Mouse (Mus musculus): ENCODE results near the gene Tmem52.
"Not testable (repeated sequence)": the region's sequence is repeated elsewhere in the genome, so short reads cannot be mapped to it uniquely, and the experiment has no call there.

The Tmem52 gene

DNA sequence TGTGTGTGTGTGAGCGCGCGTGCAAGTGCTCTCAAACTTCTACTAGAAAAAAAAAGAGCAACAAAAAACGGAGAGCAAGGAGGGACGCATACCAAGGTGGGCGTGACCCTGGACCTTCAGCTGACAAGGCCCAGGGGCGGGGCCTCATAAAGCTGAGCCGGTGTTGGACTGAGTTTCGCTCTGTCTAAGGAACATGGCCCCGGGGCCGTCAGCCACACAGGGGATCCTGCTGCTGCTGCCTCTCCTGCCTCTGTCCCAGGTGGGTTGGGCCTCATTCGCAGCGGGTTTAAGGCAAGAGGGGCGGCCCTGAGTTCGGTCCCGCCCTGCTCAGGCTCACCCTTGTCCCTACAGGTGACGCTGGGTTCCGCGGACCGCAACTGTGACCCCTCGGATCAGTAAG is at the start of gene Tmem52:
Gene Tmem52, plus strand, starts transcription at position 163 of the 400 bp plus-strand sequence.
- DNase-seq (ENCODE audit: low read depth, low spot score) = peak; percentile 77

DNA sequence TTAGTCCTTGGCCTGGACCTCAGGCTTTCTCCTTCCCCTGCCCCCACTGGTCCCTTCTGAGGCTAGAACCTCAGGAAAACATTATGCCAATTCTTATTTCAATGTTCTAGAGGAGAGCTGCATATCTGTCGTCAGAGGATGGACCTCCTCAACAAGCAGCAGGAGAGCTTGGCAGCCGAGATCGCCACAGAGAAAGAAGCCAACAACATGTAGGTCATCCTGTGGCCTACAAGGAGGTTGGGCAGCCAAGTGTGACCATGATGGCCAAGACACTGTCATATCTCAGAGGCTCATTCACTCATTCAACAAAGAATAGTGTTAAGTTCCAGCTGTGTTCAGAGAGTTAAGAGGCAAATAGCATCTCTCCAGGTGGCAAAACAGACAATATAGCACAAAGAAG is 48.8 kb upstream of the Tmem52 start:
- no peak for DNase-seq (ENCODE audit: low read depth, low spot score)

- not testable (repeated sequence) for DNase-seq (ENCODE audit: low read depth, low spot score)
Observed at GRCm38 (mm10) chr4:155421412-155422370, 47.2 kb upstream of the Tmem52 start.

DNA sequence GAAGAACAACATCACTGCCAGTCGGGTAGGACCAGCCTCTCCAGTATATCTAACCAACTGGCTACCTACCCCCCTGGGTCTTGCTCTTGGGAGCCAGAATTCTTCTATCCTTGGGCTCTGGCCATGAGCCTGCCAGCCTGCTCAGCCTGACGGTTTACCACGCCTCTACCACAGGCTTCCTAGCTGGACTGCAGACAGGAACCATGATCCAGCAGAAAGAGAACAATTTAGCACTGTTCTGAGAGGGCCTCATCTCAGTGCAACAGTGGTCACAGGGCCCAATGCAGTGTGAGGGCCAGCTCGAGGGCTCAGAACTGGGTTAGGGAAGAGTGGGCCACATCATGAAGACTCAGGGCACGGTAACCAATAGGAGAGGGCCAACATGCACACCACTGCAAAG is 44.9 kb upstream of the Tmem52 start:
- no peak for DNase-seq (ENCODE audit: low read depth, low spot score)

DNA sequence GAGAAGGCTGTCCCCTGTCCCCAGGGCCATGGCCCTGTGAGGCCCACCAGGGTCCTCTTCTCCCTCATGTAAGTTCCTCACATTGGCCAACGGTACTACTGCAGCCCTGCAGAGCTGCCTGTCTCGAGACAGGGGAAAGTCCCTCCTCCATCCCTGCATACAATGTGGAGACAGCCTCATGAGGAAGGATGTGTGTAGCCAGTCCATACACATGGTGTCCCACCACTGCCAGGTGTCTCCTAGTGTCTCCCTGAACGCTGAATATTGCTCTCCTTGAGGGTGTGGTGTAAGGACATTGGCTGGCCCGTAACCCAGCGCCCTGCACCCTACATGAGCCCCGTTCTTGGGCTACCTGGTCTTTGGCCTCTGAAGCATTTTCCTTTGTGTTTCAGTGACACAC is 42.6 kb upstream of the Tmem52 start:
- no peak for DNase-seq (ENCODE audit: low read depth, low spot score)

DNA sequence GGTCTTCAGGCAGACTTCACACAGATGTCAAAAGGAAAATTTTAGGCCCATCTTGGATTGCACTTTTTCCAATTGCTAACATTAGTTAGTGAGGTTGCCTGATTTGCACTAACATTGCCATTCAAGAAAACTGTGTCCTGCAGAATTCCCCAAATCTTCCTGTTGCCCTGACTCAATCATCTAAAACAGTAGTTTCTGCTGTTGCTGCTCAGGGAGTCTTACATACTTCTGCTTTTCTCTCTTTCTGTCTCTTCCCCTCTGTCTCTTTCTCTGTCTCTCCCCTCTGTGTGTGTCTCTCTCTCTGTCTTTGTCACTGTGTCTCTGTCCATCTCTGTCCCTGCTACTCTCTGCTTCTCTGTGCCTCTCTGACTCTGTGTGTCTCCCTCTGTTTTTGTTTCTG is 40.5 kb upstream of the Tmem52 start:
- no peak for DNase-seq (ENCODE audit: low read depth, low spot score)

DNA sequence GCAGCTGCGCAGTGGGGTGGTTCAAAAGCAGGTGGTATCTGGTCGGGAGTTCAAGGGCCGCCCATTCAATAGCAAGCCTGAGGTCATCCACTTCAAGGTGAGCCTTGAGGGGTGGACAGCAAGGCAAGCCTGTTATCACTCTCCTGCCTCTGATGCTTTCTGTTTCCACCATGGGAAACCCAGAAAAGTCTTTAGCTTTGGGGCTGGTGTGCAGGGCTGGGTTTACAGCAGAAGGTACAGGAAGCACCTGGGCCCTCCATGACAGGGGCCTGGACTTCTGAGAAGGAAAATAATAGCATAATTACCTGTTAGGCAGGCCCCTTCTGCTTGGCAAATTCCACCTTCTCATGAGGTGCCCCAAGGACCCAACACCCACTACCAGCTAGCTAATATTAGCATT is 39.7 kb upstream of the Tmem52 start:
- DNase-seq (ENCODE audit: low read depth, low spot score) = no peak

GRCm38 (mm10) chr4:155432358-155432757 is 36.6 kb upstream of the Tmem52 start:
- no peak for DNase-seq (ENCODE audit: low read depth, low spot score)

DNA sequence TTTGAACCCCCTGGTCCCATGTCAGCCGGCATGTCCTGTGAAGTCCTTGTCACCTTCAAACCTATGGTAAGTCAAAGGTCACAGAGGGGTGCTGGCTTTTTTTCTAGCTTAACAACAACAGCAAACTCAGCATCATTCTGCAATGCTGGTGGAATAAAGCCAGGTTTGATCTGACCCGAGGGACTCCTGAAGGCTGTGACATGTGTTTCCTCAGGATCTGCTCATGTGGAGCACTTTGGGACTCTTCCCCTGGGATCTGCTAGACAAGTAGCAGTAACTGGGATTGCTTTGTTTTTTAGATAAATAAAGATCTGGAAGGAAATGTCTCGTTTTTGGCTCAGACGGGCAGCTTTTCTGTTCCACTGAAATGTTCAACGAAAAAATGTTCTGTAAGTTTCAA is 34.9 kb upstream of the Tmem52 start:
- DNase-seq (ENCODE audit: low read depth, low spot score) = no peak

DNA sequence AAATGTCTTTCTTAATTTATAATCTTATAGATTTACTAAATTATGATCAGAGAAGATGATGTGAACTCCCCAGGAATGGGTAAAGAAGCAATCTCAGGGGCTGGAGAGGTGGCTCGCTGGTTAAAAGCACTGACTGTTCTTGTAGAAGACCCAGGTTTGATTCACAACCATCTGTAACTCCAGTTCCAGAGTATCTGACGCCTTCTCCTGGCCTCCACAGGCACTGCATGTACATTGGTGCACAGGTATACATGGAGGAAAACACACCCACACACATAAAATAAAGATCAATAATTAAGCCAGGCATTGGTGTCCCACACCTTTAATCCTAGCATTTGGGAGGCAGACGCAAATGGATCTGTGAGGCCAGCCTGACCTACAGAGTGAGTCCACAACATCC is 26.1 kb upstream of the Tmem52 start:
- DNase-seq (ENCODE audit: low read depth, low spot score) = no peak

DNA sequence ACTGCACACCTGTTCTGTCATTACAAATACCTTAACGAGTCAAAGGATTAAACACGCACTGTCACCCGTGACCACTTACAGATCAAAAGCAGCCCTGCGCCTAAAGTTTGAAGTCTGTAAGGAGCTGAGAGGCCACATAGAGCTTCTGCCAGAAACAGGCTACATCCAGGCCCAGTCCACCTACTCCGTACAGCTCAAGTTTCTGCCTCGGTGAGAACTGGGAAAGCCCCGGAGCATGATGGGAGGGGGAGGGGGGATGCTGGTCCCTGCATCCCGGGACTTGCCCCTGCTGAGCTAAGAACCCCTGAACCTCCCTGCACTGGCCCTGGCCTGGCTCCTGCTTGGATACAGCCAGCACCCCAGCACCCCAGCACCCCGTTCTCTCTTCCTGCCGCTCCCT is 17.3 kb upstream of the Tmem52 start:
- no peak for DNase-seq (ENCODE audit: low read depth, low spot score)

DNA sequence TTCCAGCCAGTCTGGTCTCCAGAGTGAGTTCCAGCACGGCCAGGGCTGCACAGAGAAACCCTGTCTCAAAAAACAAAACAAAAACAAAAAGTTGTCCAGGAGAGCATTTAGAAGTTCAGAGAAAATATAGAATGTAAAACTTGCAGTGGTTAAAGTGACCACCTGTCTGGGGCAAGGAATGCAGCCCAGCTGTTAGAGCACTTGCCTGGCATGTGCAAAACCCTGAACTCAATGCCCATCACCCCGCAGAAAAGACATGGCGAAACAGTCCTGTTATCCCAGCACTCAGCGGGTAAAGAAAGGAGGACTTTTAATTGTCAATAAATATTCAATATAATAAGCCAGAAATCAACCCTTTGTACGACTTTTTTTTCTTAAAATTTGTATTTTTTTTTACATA is 10.3 kb upstream of the Tmem52 start:
- no peak for DNase-seq (ENCODE audit: low read depth, low spot score)

DNA sequence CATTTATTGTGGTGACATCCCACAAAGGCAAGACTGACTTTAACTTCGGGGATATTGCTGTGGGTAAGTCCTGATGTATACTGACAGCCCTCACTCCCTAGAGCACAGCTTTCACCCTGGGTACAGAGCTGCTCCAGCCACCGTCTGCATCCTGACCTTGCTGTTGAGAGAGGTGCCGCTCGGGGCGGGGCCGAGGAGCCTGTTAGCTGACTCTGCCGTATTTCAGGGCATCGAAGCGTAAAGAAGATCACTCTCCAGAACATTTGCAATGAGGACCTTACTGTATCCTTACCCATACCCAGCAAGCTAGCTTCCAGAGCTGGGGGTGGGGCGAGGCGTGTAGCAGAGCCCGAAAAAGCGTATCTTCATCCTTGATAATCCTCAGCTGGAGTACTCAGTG is 5.9 kb upstream of the Tmem52 start:
- no peak for DNase-seq (ENCODE audit: low read depth, low spot score)

GRCm38 (mm10) chr4:155463611-155464010 is 5.3 kb upstream of the Tmem52 start:
- DNase-seq (ENCODE audit: low read depth, low spot score) = no peak

- DNase-seq (ENCODE audit: low read depth, low spot score) = no peak
Observed at GRCm38 (mm10) chr4:155464061-155464460, 4.9 kb upstream of the Tmem52 start.

DNA sequence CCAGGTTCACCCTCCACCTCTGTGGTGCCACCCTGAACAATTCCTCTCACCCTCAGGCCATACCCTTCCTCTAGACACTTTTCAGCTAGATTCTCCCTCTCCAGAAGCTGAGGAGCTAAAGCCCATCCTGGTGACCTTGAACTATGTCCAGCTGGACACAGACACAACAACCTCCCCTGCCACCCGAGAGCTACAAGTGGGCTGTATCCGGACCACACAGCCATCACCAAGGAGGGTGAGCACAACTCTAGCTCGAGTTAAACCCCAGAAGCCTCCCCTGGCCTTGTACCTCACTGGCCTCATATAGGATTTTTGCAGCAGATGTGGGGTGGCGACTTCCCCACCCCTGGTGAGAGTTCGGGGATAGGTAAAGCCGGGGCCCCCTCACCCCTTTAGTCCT is 3.3 kb upstream of the Tmem52 start:
- DNase-seq (ENCODE audit: low read depth, low spot score) = no peak

DNA sequence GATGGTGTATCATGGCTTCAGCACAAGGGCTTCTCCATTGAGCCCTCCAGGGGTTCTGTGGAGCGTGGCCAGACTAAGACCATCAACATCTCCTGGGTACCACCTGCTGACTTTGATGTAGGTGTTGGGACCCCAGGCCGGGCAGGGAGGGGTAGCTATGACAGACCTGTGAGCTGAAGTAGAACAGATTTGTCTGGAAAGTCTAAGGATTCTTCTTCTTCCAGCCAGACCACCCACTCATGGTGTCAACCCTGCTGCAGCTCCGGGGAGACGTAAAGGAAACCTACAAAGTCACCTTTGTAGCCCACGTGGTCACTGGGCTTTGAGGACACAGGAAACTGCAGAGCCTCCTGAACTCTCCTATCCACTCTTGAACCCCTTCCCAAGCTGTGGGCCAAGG is 2.8 kb upstream of the Tmem52 start:
- no peak for DNase-seq (ENCODE audit: low read depth, low spot score)

GRCm38 (mm10) chr4:155467237-155468010 is 1.5 kb upstream of the Tmem52 start:
- DNase-seq (ENCODE audit: low read depth, low spot score) = no peak

- no peak for DNase-seq (ENCODE audit: low read depth, low spot score)
Observed at GRCm38 (mm10) chr4:155469590-155470262, 812 bp downstream of the Tmem52 start.

DNA sequence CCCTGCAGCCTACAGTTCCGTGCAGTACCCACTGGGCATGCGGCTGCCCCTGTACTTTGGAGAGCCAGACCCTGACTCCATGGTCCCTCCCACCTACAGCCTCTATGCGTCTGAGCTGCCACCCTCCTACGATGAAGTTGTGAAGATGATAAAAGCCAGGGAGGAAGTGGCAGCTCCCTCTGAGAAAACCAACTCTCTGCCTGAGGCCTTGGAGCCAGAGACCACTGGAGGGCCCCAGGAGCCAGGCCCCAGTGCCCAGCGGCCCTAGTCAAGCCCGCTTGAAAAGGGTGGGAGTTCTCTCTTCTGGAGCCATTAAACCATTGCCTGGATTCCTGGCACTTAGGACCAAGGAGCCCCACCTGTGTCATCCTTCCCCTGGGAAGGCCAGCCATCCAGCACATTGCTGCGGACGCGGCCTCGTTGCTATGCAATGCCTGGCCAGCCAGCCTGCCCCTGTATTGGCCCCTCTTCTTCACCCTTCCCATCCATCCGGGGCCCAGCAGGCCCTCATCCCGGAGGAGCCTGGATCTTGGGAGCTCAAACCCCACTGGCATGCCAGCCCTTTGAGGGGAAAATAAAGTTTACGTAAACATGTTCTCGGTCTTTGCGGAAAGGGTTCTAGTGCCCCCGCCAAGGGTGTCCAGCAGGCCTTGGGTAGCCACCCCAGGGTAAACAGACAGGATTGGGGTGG is 1.5 kb downstream of the Tmem52 start:
- no peak for DNase-seq (ENCODE audit: low read depth, low spot score)

GRCm38 (mm10) chr4:155470997-155471396 is 2.1 kb downstream of the Tmem52 start:
- no peak for DNase-seq (ENCODE audit: low read depth, low spot score)

GRCm38 (mm10) chr4:155471406-155471805 is 2.5 kb downstream of the Tmem52 start:
- DNase-seq (ENCODE audit: low read depth, low spot score) = no peak

Measured in WW6 (cell line).